Mouse (Mus musculus): ENCODE data around the gene Gm21992. TPM values are rescaled to one million over a fixed set of nuclear protein-coding genes. Genes with fewer than 3 reads are reported as not detected.

Gm21992 gene
- polyA plus RNA-seq (2017; shearing (Covaris generic)), result 19.3 TPM

GRCm38 (mm10) chr19:4811063-4811908 lies at the start of gene Gm21992, which contains the start of gene Rbm14:
Gene Gm21992 (minus strand): TSS chr19:4811612.
Gene Rbm14 (minus strand): TSS chr19:4811634.

GRCm38 (mm10) chr19:4854552-4855469 lies 43.4 kb upstream of the Gm21992 start, which contains the start of gene Ctsf:
Gene Ctsf (plus strand): TSS chr19:4855130.

GRCm38 (mm10) chr19:4839149-4839548 lies 27.7 kb upstream of the Gm21992 start, which contains the start of the genes Ccs and Ccdc87:
Gene Ccs (minus strand): TSS chr19:4839332.
Gene Ccdc87 (plus strand): TSS chr19:4839366.

GRCm38 (mm10) chr19:4793831-4794422 lies 17.5 kb downstream of the Gm21992 start, which contains the start of gene Rbm4:
Gene Rbm4 (minus strand): TSS chr19:4793901.

GRCm38 (mm10) chr19:4756193-4756911 lies 55.1 kb downstream of the Gm21992 start, which contains the start of gene Rbm4b:
Gene Rbm4b (plus strand): TSS chr19:4756497.

GRCm38 (mm10) chr19:4711098-4711600 lies 100.3 kb downstream of the Gm21992 start, which contains the start of gene Sptbn2:
Gene Sptbn2 (plus strand): TSS chr19:4711167.

GRCm38 (mm10) chr19:4698205-4698677 lies 113.2 kb downstream of the Gm21992 start, which contains the start of gene Gm960:
Gene Gm960 (minus strand): TSS chr19:4698668.

Other genes with a start within 250 kb of the Gm21992 start
- 0.76 TPM for gene Lrfn4, start 195.9 kb downstream of the Gm21992 start, polyA plus RNA-seq (2017; shearing (Covaris generic))
- 74.6 TPM for gene Rce1, start 186.0 kb downstream of the Gm21992 start, polyA plus RNA-seq (2017; shearing (Covaris generic))
- 0.17 TPM for gene Gm960, start 112.9 kb downstream of the Gm21992 start, polyA plus RNA-seq (2017; shearing (Covaris generic))
- gene Sptbn2, start 100.4 kb downstream of the Gm21992 start, polyA plus RNA-seq (2017; shearing (Covaris generic)), result 0.34 TPM
- 58.9 TPM for gene Rbm4b, start 55.1 kb downstream of the Gm21992 start, polyA plus RNA-seq (2017; shearing (Covaris generic))
- 44.4 TPM for gene Rbm4, start 17.7 kb downstream of the Gm21992 start, polyA plus RNA-seq (2017; shearing (Covaris generic))
- gene Rbm14, start within 50 bp of the Gm21992 start, polyA plus RNA-seq (2017; shearing (Covaris generic)), result 78.0 TPM
- 30.5 TPM for gene Ccs, start 27.7 kb upstream of the Gm21992 start, polyA plus RNA-seq (2017; shearing (Covaris generic))
- 0.11 TPM for gene Ccdc87, start 27.8 kb upstream of the Gm21992 start, polyA plus RNA-seq (2017; shearing (Covaris generic))
- 8.5 TPM for gene Ctsf, start 43.5 kb upstream of the Gm21992 start, polyA plus RNA-seq (2017; shearing (Covaris generic))
- not detected for gene Actn3, start 66.3 kb upstream of the Gm21992 start, polyA plus RNA-seq (2017; shearing (Covaris generic))
- 3.8 TPM for gene Zdhhc24, start 67.1 kb upstream of the Gm21992 start, polyA plus RNA-seq (2017; shearing (Covaris generic))
- gene Bbs1, start 95.0 kb upstream of the Gm21992 start, polyA plus RNA-seq (2017; shearing (Covaris generic)), result 0.37 TPM
- 59.5 TPM for gene Dpp3, start 116.7 kb upstream of the Gm21992 start, polyA plus RNA-seq (2017; shearing (Covaris generic))
- gene Peli3, start 131.5 kb upstream of the Gm21992 start, polyA plus RNA-seq (2017; shearing (Covaris generic)), result 1.1 TPM
- gene Mrpl11, start 150.5 kb upstream of the Gm21992 start, polyA plus RNA-seq (2017; shearing (Covaris generic)), result 37.5 TPM
- gene Npas4, start 178.7 kb upstream of the Gm21992 start, polyA plus RNA-seq (2017; shearing (Covaris generic)), result not detected
- gene Slc29a2, start 212.2 kb upstream of the Gm21992 start, polyA plus RNA-seq (2017; shearing (Covaris generic)), result 2.2 TPM
- gene B4gat1, start 227.2 kb upstream of the Gm21992 start, polyA plus RNA-seq (2017; shearing (Covaris generic)), result 3.6 TPM
- 2.4 TPM for gene AC124502.3, start 227.3 kb upstream of the Gm21992 start, polyA plus RNA-seq (2017; shearing (Covaris generic))
- 84.9 TPM for gene Brms1, start 229.7 kb upstream of the Gm21992 start, polyA plus RNA-seq (2017; shearing (Covaris generic))
- gene Rin1, start 238.9 kb upstream of the Gm21992 start, polyA plus RNA-seq (2017; shearing (Covaris generic)), result 0.35 TPM